Mouse (Mus musculus) neural tube, embryonic 15.5 days (tissue): ENCODE data around the gene Ppia. TPM values are rescaled to one million over a fixed set of nuclear protein-coding genes. Genes with fewer than 3 reads are reported as not detected.
A peak's percentile ranks its signal among the peaks of the same experiment; 100 is the strongest.
"Not testable (repeated sequence)": the region's sequence is repeated elsewhere in the genome, so short reads cannot be mapped to it uniquely, and the experiment has no call there.

ENCODE experiments used
- ATAC-seq: fragments of 200-750 bp; cut with Nextera tagmentation; 2 replicates; pipeline ENCODE4 v1.8.0; 2017; ENCODE audit warnings: mild to moderate bottlenecking, moderate TSS enrichment, moderate library complexity; ENCODE audit not compliant: low FRiP score
- H3K27ac ChIP-seq: fragments of 300-500 bp; sonication (generic); replicated peaks from 2 replicates; pipeline ENCODE4 v1.5.1; 2015; ENCODE audit warnings: mild to moderate bottlenecking, inconsistent platforms
- H3K27me3 ChIP-seq: fragments of 300-500 bp; sonication (generic); replicated peaks from 2 replicates; pipeline ENCODE4 v1.6.1; 2015; ENCODE audit warnings: inconsistent platforms
- H3K36me3 ChIP-seq: fragments of 300-500 bp; sonication (generic); 2 replicates; pipeline ENCODE4 v1.6.1; 2015; ENCODE audit warnings: inconsistent platforms
- H3K4me1 ChIP-seq: fragments of 300-500 bp; sonication (generic); 2 replicates; pipeline ENCODE4 v1.6.1; 2015; ENCODE audit warnings: inconsistent platforms
- H3K4me2 ChIP-seq: fragments of 300-500 bp; sonication (generic); 2 replicates; pipeline ENCODE4 v1.6.1; 2015; ENCODE audit warnings: inconsistent platforms, mild to moderate bottlenecking, moderate library complexity
- H3K4me3 ChIP-seq: fragments of 300-500 bp; sonication (generic); replicated peaks from 2 replicates; pipeline ENCODE4 v1.5.1; 2015; ENCODE audit warnings: mild to moderate bottlenecking, inconsistent platforms
- H3K9ac ChIP-seq: fragments of 300-500 bp; sonication (generic); replicated peaks from 2 replicates; pipeline ENCODE4 v1.6.1; 2015; ENCODE audit warnings: mild to moderate bottlenecking, inconsistent platforms
- H3K9me3 ChIP-seq: fragments of 300-500 bp; sonication (generic); replicated peaks from 2 replicates; pipeline ENCODE4 v1.6.1; 2016; ENCODE audit warnings: inconsistent platforms
- WGBS: fragments of 180-500 bp; shearing (Covaris S2); methylation state at CpG from one replicate; pipeline ENCODE4 v1.1.7; 2015; ENCODE audit warnings: mixed read lengths; 5-methylcytosine and 5-hydroxymethylcytosine counted together
- microRNA-seq: library from miRNA; unstranded; fragments of <30 nt; microRNA quantifications from one replicate; pipeline ENCODE4, GENCODE M21; 2017
- polyA plus RNA-seq: library from polyadenylated mRNA; unstranded; fragments of >200 nt; fragmentation: Nextera tagmentation; extraction: Ambion mirVana; gene quantifications from 2 replicates; pipeline ENCODE4 v1.2.1, GENCODE M21; 2015

Ppia gene
- polyA plus RNA-seq, 1 experiment from 2014 or later: 4,598 TPM

DNA sequence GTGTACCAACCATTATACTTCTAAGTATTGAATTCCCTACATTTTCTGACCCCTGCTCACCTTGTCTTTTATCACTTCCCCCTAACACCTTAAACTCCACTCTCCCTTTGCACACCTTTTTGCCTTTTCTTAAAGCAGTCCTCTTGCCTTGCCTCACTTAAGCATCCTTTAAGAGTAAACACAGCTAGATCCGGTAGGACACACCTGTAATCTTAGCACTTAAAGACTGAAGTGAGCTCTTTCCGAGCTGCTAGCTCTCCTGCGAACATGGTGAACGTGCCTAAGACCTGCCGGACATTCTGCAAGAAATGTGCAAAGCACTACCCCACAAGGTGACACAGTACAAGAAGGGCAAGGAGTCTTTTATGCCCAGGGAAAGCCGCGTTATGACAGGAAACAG, 30.7 kb downstream of the Ppia start:
- no peak for ATAC-seq
- 91% methylated on average over 7 of the region's 7 CpGs for WGBS
- H3K27ac ChIP-seq: no peak overlapping the region
- H3K9me3 ChIP-seq: no peaks in the 10 kb centered on the region
- no peaks in the 10 kb centered on the region for H3K27me3 ChIP-seq
- H3K4me2 ChIP-seq: no peak overlapping the region
- no peaks in the 10 kb centered on the region for H3K36me3 ChIP-seq
- no peak overlapping the region for H3K9ac ChIP-seq
- no peak overlapping the region for H3K4me3 ChIP-seq
- peaks cover 15% of the 10 kb centered on the region for H3K4me1 ChIP-seq

DNA sequence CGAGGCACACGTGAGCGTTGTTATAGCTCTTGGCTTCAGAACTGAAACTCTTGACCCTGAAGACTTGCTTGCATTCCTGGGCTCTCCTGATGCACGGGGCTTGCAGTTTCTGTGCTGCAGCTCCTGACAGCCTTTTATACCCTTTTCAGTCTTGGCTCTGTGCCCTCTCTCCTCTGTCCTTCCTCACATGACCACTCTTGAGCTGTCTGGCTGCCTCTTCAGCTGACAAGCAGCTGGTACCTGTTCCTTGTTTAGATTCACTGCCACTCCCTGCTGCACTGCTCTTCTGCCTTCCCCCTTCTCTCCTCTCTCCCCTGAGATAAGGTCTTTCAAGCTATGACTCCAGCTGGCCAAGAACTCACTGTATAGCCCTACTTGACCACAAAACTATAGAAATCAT, 32.2 kb downstream of the Ppia start:
- Histone ChIP-seq H3K36me3 (no peaks in the 10 kb centered on the region), H3K9me3 (no peaks in the 10 kb centered on the region), H3K4me1 (peaks cover 15% of the 10 kb centered on the region), H3K4me3 (no peak overlapping the region), H3K4me2 (no peak overlapping the region), H3K9ac (no peak overlapping the region), H3K27ac (no peak overlapping the region), H3K27me3 (no peaks in the 10 kb centered on the region)
- WGBS: 86% methylated on average over 4 of the region's 4 CpGs
- ATAC-seq: no peak

DNA sequence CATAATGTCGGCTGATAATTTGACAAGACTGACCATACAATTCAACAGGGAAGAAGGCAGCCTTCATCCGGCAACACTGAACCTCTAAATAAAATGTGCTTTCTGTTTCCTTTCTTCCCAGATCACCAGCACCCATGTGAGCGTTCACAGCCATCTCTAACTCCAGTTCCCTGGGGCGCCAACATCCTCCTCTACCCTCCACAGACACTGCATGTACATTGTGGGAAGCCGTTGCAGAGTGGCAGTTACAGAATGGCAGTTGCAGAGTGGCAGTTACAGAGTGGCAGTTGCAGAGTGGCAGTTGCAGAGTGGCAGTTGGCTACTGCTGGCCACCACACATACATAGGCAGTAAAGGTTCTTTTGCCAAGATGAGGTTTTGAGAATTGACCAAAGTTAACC, 32.9 kb downstream of the Ppia start:
- H3K27ac ChIP-seq, H3K36me3 ChIP-seq, H3K27me3 ChIP-seq, H3K4me3 ChIP-seq, H3K4me2 ChIP-seq, ATAC-seq, H3K9me3 ChIP-seq, H3K9ac ChIP-seq: not testable (repeated sequence)
- peaks cover 11% of the 10 kb centered on the region for H3K4me1 ChIP-seq
- WGBS: 96% methylated on average over 5 of the region's 5 CpGs

DNA sequence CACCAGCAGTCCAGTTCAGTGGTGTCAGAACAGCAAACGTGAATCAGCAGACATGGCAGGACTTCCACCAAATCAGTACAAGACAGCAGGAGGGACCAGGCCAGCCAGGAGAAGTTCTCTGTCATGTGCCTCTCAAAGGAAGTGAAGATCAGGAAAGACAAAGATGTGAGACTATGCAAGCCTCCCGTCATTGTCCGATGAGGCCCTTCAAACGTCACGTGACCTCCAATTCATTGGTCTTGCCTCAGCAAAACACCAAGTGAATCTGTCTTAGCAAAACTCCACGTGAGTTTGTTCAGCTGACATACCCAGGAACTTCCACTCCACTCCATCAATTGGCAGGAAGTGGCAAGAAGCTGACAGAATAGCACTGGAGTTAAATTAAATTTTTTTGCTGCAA, 40.8 kb downstream of the Ppia start:
- H3K4me2 ChIP-seq: no peak overlapping the region
- H3K9me3 ChIP-seq: no peaks in the 10 kb centered on the region
- H3K27ac ChIP-seq: no peak overlapping the region
- H3K36me3 ChIP-seq: no peaks in the 10 kb centered on the region
- no peak for ATAC-seq
- no peaks in the 10 kb centered on the region for H3K27me3 ChIP-seq
- H3K9ac ChIP-seq: no peak overlapping the region
- no peak overlapping the region for H3K4me3 ChIP-seq
- WGBS: 87% methylated on average over 6 of the region's 6 CpGs
- H3K4me1 ChIP-seq: no peaks in the 10 kb centered on the region

DNA sequence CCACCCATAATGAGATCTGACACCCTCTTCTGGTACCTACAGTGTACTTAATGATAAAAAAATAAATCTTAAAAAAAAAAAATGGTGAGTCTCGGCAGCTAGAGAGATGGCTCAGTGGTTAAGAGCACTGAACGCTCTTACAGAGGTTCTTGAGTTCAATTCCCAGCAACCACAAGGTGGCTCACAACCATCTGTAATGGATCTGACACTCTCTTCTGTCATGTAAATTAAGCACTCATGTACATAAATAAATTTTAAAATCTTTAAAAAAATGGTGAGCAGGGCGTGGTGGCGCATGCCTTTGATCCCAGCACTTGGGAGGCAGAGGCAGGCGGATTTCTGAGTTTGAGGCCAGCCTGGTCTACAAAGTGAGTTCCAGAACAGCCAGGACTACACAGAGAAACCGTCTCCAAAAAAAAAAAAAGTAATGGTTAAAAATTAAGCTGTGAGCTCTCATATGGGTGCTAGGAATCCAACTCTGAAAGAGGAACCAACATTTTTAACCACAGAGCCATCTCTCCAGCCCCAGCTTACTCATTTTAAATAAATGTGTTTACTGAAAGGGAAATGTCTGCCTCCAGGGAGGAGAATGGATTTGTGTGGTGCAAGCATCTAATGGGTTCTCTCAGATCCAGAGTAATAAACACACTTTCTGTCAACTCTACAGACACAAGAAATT, 48.1 kb downstream of the Ppia start:
- no peak overlapping the region for H3K27ac ChIP-seq
- peaks cover 15% of the 10 kb centered on the region for H3K4me1 ChIP-seq
- peaks cover 20% of the 10 kb centered on the region for H3K36me3 ChIP-seq
- no peak overlapping the region for H3K9ac ChIP-seq
- no peaks in the 10 kb centered on the region for H3K9me3 ChIP-seq
- ATAC-seq: no peak
- WGBS: 89% methylated on average over 6 of the region's 6 CpGs
- H3K4me3 ChIP-seq: no peak overlapping the region
- no peaks in the 10 kb centered on the region for H3K27me3 ChIP-seq
- H3K4me2 ChIP-seq: no peak overlapping the region

DNA sequence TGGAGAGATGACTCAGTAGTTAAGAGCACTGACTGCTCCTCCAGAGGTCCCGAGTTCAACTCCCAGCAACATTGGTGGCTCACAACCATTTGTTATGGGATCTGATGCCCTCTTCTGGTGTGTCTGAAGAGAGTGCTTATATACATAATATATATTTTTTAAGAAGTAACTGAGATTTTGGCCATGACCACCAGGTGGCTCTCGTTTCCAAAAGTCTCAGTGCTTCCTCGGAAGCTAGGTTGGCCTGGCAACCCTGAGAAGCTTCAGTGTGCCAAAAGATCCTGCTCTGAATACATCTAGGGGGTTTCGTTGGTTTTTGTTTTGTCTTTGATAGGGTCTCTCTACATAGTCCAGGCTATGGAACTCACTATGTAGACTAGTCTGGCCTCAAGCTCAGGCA, 49.9 kb downstream of the Ppia start:
- no peak overlapping the region for H3K4me2 ChIP-seq
- H3K4me3 ChIP-seq: no peak overlapping the region
- H3K27me3 ChIP-seq: no peaks in the 10 kb centered on the region
- no peak overlapping the region for H3K9ac ChIP-seq
- H3K36me3 ChIP-seq: peaks cover 20% of the 10 kb centered on the region
- 33% methylated on average over 4 of the region's 4 CpGs for WGBS
- no peak overlapping the region for H3K27ac ChIP-seq
- ATAC-seq: peak; percentile 43
- H3K4me1 ChIP-seq: peaks cover 27% of the 10 kb centered on the region
- no peaks in the 10 kb centered on the region for H3K9me3 ChIP-seq

DNA sequence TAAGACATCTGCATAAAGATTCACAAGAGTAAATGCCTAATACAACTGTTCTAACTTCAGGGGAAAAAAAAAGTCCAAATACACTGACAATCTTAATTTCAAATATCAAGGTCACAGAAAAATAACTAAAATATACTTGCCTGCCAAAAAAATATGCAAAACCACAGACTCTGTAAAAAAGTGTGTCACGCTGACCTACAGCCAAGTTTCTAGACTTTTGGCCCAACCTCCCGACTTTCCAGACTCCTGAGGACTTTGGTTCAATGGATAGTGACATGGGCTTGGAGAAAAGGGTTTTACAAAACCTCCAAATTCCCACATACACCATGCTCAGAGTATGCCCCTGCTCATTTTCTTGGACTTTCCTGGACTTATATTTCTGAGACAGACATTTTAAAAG, 53.3 kb downstream of the Ppia start:
- H3K4me1 ChIP-seq: peaks cover 54% of the 10 kb centered on the region
- H3K27me3 ChIP-seq: no peaks in the 10 kb centered on the region
- no peak overlapping the region for H3K4me3 ChIP-seq
- WGBS: 85% methylated on average over 2 of the region's 2 CpGs
- peaks cover 20% of the 10 kb centered on the region for H3K36me3 ChIP-seq
- H3K9ac ChIP-seq: no peak overlapping the region
- ATAC-seq: no peak
- no peaks in the 10 kb centered on the region for H3K9me3 ChIP-seq
- no peak overlapping the region for H3K27ac ChIP-seq
- H3K4me2 ChIP-seq: no peak overlapping the region

Small RNAs within 50 kb of the gene (microRNA-seq; reads per million reads assigned to microRNA genes)
- gene Mir7651: 0.87 reads per million

Other genes starting within 250 kb of the Ppia start
- gene A730071L15Rik, start 215.4 kb upstream of the Ppia start, polyA plus RNA-seq: 0.37 and 0.57 TPM in 2 replicates
- 61.2 and 62.4 TPM in 2 replicates for gene Nudcd3, start 215.0 kb upstream of the Ppia start, polyA plus RNA-seq
- 0.09 and 0.11 TPM in 2 replicates for gene Npc1l1, start 185.3 kb upstream of the Ppia start, polyA plus RNA-seq
- gene Ddx56, start 147.7 kb upstream of the Ppia start, polyA plus RNA-seq: 70.7 and 77.2 TPM in 2 replicates
- 110 and 114 TPM in 2 replicates for gene Tmed4, start 140.6 kb upstream of the Ppia start, polyA plus RNA-seq
- 129 and 135 TPM in 2 replicates for gene Ogdh, start 123.8 kb upstream of the Ppia start, polyA plus RNA-seq
- 24.8 and 28.3 TPM in 2 replicates for gene Zmiz2, start 26.4 kb upstream of the Ppia start, polyA plus RNA-seq
- 183 and 240 TPM in 2 replicates for gene H2afv, start 29.0 kb downstream of the Ppia start, polyA plus RNA-seq
- gene Purb, start 60.5 kb downstream of the Ppia start, polyA plus RNA-seq: 11.4 and 14.7 TPM in 2 replicates
- gene Myo1g, start 105.5 kb downstream of the Ppia start, polyA plus RNA-seq: 0.37 and 6.2 TPM in 2 replicates
- gene Ccm2, start 131.4 kb downstream of the Ppia start, polyA plus RNA-seq: 96.2 and 107 TPM in 2 replicates
- gene Nacad, start 190.6 kb downstream of the Ppia start, polyA plus RNA-seq: 66.7 and 78.2 TPM in 2 replicates
- 34.2 and 39.9 TPM in 2 replicates for gene Tbrg4, start 210.6 kb downstream of the Ppia start, polyA plus RNA-seq
- gene Wap, start 223.2 kb downstream of the Ppia start, polyA plus RNA-seq: not detected in 2 replicates
- gene Ramp3, start 243.1 kb downstream of the Ppia start, polyA plus RNA-seq: 29.9 and 32.1 TPM in 2 replicates